Comparison of ENCODE assay signal across 11 mouse cellular contexts in genomic region chr3:107496086-107496850, GRCm38 (mm10). TPM values are rescaled to one million over a fixed set of nuclear protein-coding genes. Genes with fewer than 3 reads are reported as not detected.
A peak's percentile ranks its signal among the peaks of the same experiment; 100 is the strongest.
DNase-seq lines count a peak whose midpoint lies in the region; ATAC-seq and TF ChIP-seq lines count a peak whose summit lies in the region.
"Had no signal": no experiment of that assay in that cellular context is flagged by ENCODE, and none has a peak within 500 bp of the region (broad histone marks: within the 10 kb centered on the region; RNA-seq: fewer than 3 reads in every experiment).

No protein-coding gene starts in this region.

- no peaks in the 10 kb centered on the region for H3K27me3 ChIP-seq in kidney, adult 2 months (replicated peaks; ENCODE audit: control insufficient read depth, insufficient read depth, low read length)
- H3K27me3 ChIP-seq in kidney, embryonic 16.5 days (ENCODE audit: insufficient read depth, low read length): 0 out of 2 replicates have a peak, but pooled peaks cover 3% of the 10 kb centered on the region
- no peaks in the 10 kb centered on the region for H3K27me3 ChIP-seq in forebrain, embryonic 14.5 days (replicated peaks; ENCODE audit: control insufficient read depth, insufficient read depth, low read length)
- no peaks in the 10 kb centered on the region for H3K27me3 ChIP-seq in midbrain, embryonic 15.5 days (replicated peaks)
- H3K27me3 ChIP-seq: lung, embryonic 15.5 days had no signal

- 47% methylated on average over 13 of the region's 13 CpGs for WGBS in kidney, adult 2 months
- WGBS in kidney, embryonic 16.5 days: 49% methylated on average over 13 of the region's 13 CpGs
- 33% methylated on average over 13 of the region's 13 CpGs for WGBS in forebrain, embryonic 14.5 days
- WGBS in midbrain, embryonic 15.5 days: 49% methylated on average over 13 of the region's 13 CpGs

- peak; percentile 41 for DNase-seq in kidney, adult 2 months
- DNase-seq in brain, embryonic 14.5 days (ENCODE audit: low read depth): peak; percentile 92
- peak; percentile 92 for DNase-seq in forebrain, embryonic 14.5 days (ENCODE audit: low spot score)
- DNase-seq in gastrocnemius, postnatal 4 days (ENCODE audit: low spot score in 2 of 2): no peak
- no peak for DNase-seq in lung, postnatal 25 days (ENCODE audit: low spot score)
- DNase-seq: thymus, postnatal 4 days had no signal

- H3K4me2 ChIP-seq in kidney, embryonic 16.5 days (replicated peaks; ENCODE audit: low read depth, low read length): no peak overlapping the region
- H3K4me2 ChIP-seq in forebrain, embryonic 14.5 days (ENCODE audit: low read length): no peak overlapping the region
- H3K4me2 ChIP-seq in midbrain, embryonic 15.5 days: no peak overlapping the region
- H3K4me2 ChIP-seq: lung, embryonic 15.5 days had no signal

- H3K27ac ChIP-seq in kidney, adult 2 months (ENCODE audit: insufficient read depth, low read depth, low read length): no peak overlapping the region
- no peak overlapping the region for H3K27ac ChIP-seq in kidney, embryonic 16.5 days (ENCODE audit: low read length)
- peak overlapping the region; percentile 75 for H3K27ac ChIP-seq in forebrain, embryonic 14.5 days (ENCODE audit: low read depth, low read length)
- no peak overlapping the region for H3K27ac ChIP-seq in midbrain, embryonic 15.5 days
- H3K27ac ChIP-seq: lung, embryonic 15.5 days had no signal

- no peaks in the 10 kb centered on the region for H3K36me3 ChIP-seq in kidney, adult 2 months (ENCODE audit: control insufficient read depth, insufficient read depth, low read length)
- H3K36me3 ChIP-seq in kidney, embryonic 16.5 days (ENCODE audit: insufficient read depth, low read length): peaks cover 13% of the 10 kb centered on the region
- H3K36me3 ChIP-seq in forebrain, embryonic 14.5 days (ENCODE audit: control insufficient read depth, insufficient read depth, low read length): peaks cover 5% of the 10 kb centered on the region
- 0 out of 2 replicates have a peak, but pooled peaks cover 3% of the 10 kb centered on the region for H3K36me3 ChIP-seq in midbrain, embryonic 15.5 days (replicated peaks)
- H3K36me3 ChIP-seq: lung, embryonic 15.5 days had no signal

- H3K4me3 ChIP-seq in kidney, adult 2 months (ENCODE audit: insufficient read depth, low read depth, low read length): no peak overlapping the region
- H3K4me3 ChIP-seq in kidney, embryonic 16.5 days (ENCODE audit: low read length): no peak overlapping the region
- no peak overlapping the region for H3K4me3 ChIP-seq in forebrain, embryonic 14.5 days (ENCODE audit: low read depth, low read length)
- no peak overlapping the region for H3K4me3 ChIP-seq in midbrain, embryonic 15.5 days
- H3K4me3 ChIP-seq: lung, embryonic 15.5 days had no signal

- H3K4me1 ChIP-seq in kidney, adult 2 months (ENCODE audit: control insufficient read depth, insufficient read depth, low read length): no peaks in the 10 kb centered on the region
- H3K4me1 ChIP-seq in kidney, embryonic 16.5 days (ENCODE audit: insufficient read depth, low read length): 0 out of 2 replicates have a peak, but pooled peaks cover 2% of the 10 kb centered on the region
- peaks cover 32% of the 10 kb centered on the region for H3K4me1 ChIP-seq in forebrain, embryonic 14.5 days (ENCODE audit: control insufficient read depth, insufficient read depth, low read length)
- peaks cover 17% of the 10 kb centered on the region for H3K4me1 ChIP-seq in midbrain, embryonic 15.5 days

- ATAC-seq in kidney, embryonic 16.5 days (ENCODE audit: low FRiP score, low TSS enrichment): no peak
- peak; percentile 76 for ATAC-seq in forebrain, embryonic 14.5 days
- ATAC-seq in midbrain, embryonic 15.5 days (replicated peaks): peak; percentile 31

- TF ChIP-seq POLR2A in kidney, adult 2 months (IDR thresholded peaks at IDR 0.05; ENCODE audit: low read depth, low read length): no peak
- TF ChIP-seq POLR2A in brain, embryonic 14.5 days (IDR thresholded peaks at IDR 0.05; ENCODE audit: borderline replicate concordance, extremely low read depth, insufficient read depth, insufficient read length, poor library complexity, severe bottlenecking): no peak

- H3K9me3 ChIP-seq in kidney, embryonic 16.5 days (ENCODE audit: low read length): peaks cover 15% of the 10 kb centered on the region
- no peaks in the 10 kb centered on the region for H3K9me3 ChIP-seq in forebrain, embryonic 14.5 days (replicated peaks; ENCODE audit: control insufficient read depth, low read length)
- no peaks in the 10 kb centered on the region for H3K9me3 ChIP-seq in midbrain, embryonic 15.5 days
- H3K9me3 ChIP-seq: lung, embryonic 15.5 days had no signal

- H3K9ac ChIP-seq in kidney, embryonic 16.5 days (replicated peaks; ENCODE audit: low read length): no peak overlapping the region
- no peak overlapping the region for H3K9ac ChIP-seq in forebrain, embryonic 14.5 days (ENCODE audit: low read length)
- H3K9ac ChIP-seq in midbrain, embryonic 15.5 days: no peak overlapping the region
- H3K9ac ChIP-seq: lung, embryonic 15.5 days had no signal

- no peak for TF ChIP-seq CTCF in kidney, adult 2 months (conservative IDR thresholded peaks at IDR 0.05; ENCODE audit: insufficient read depth, insufficient read length, low read depth, low read length)
- no peak for TF ChIP-seq CTCF in brain, embryonic 14.5 days (IDR thresholded peaks at IDR 0.05; ENCODE audit: borderline replicate concordance, extremely low read depth, insufficient read depth, insufficient read length)

RNA-seq across cellular contexts. Expression of gene Slc6a17, which starts 21.6 kb away (rescaled TPM):
- 16.0 and 19.2 TPM in 2 replicates for polyA plus RNA-seq in kidney, adult 2 months (2012; rRNA removed)
- 2.8 and 3.8 TPM in 2 replicates for polyA plus RNA-seq in kidney, embryonic 16.5 days (2015; fragmentation: Nextera tagmentation; extraction: Ambion mirVana)
- 37.6 and 40.2 TPM in 2 replicates for polyA plus RNA-seq in brain, embryonic 14.5 days (2012; rRNA removed)
- polyA plus RNA-seq in forebrain, embryonic 14.5 days (2014; fragmentation: Nextera tagmentation; extraction: Ambion mirVana): 12.8 and 15.4 TPM in 2 replicates
- 16.6 and 19.2 TPM in 2 replicates for polyA plus RNA-seq in midbrain, embryonic 15.5 days (2015; fragmentation: Nextera tagmentation; extraction: Ambion mirVana)
- 1 to 10 TPM; 1.2 to 1.4 TPM for total RNA-seq in gastrocnemius, postnatal 4 days (2021)
- total RNA-seq: granulocyte monocyte progenitor cell, adult 5-6 weeks had no signal

RNA-seq across cellular contexts. Expression of gene Kcnc4, which starts 36.9 kb away (rescaled TPM):
- 0.20 and 0.78 TPM in 2 replicates for polyA plus RNA-seq in kidney, adult 2 months (2012; rRNA removed)
- 0.15 and 0.24 TPM in 2 replicates for polyA plus RNA-seq in kidney, embryonic 16.5 days (2015; fragmentation: Nextera tagmentation; extraction: Ambion mirVana)
- polyA plus RNA-seq in brain, embryonic 14.5 days (2012; rRNA removed): 8.9 and 13.3 TPM in 2 replicates
- polyA plus RNA-seq in forebrain, embryonic 14.5 days (2014; fragmentation: Nextera tagmentation; extraction: Ambion mirVana): 1.4 and 1.8 TPM in 2 replicates
- polyA plus RNA-seq in midbrain, embryonic 15.5 days (2015; fragmentation: Nextera tagmentation; extraction: Ambion mirVana): 8.8 and 9.1 TPM in 2 replicates
- 10 to 100 TPM; 37.2 to 45.8 TPM for total RNA-seq in gastrocnemius, postnatal 4 days (2021)
- total RNA-seq: granulocyte monocyte progenitor cell, adult 5-6 weeks had no signal

RNA-seq across cellular contexts. Expression of gene Ubl4b, which starts 58.6 kb away (rescaled TPM):
- 0.06 TPM in 1 of 2 replicates, not detected in the other for polyA plus RNA-seq in kidney, adult 2 months (2012; rRNA removed)
- polyA plus RNA-seq in kidney, embryonic 16.5 days (2015; fragmentation: Nextera tagmentation; extraction: Ambion mirVana): not detected in 2 replicates
- not detected in 2 replicates for polyA plus RNA-seq in brain, embryonic 14.5 days (2012; rRNA removed)
- not detected in 2 replicates for polyA plus RNA-seq in forebrain, embryonic 14.5 days (2014; fragmentation: Nextera tagmentation; extraction: Ambion mirVana)
- polyA plus RNA-seq in midbrain, embryonic 15.5 days (2015; fragmentation: Nextera tagmentation; extraction: Ambion mirVana): not detected in 2 replicates
- not detected for total RNA-seq in gastrocnemius, postnatal 4 days (2021)
- total RNA-seq: granulocyte monocyte progenitor cell, adult 5-6 weeks; heart, postnatal 25 days had no signal
- polyA plus RNA-seq: lung, embryonic 15.5 days had no signal

Comparison
In these comparisons a context has a peak if more than half of its experiments do, and no peak if none do; other contexts are left out.
1. DNase-seq: peak in kidney, adult 2 months (single experiment), brain, embryonic 14.5 days (single experiment) and forebrain, embryonic 14.5 days (single experiment); none in gastrocnemius, postnatal 4 days (0 of 2) and lung, postnatal 25 days (single experiment).